Mouse (Mus musculus): ENCODE data around the gene Hspa14. TPM values are rescaled to one million over a fixed set of nuclear protein-coding genes. Genes with fewer than 3 reads are reported as not detected.

The Hspa14 gene
- polyA plus RNA-seq, 1 experiment: 16.9 TPM

- H3K27me3 ChIP-seq (ENCODE audit: control insufficient read depth, insufficient read depth, low read length): no peaks in the 10 kb centered on the region
- no peaks in the 10 kb centered on the region for H3K4me1 ChIP-seq (ENCODE audit: control insufficient read depth, insufficient read depth, low read length)
- H3K27ac ChIP-seq (ENCODE audit: control insufficient read depth, insufficient read depth, low read depth, low read length): no peak overlapping the region
- H3K36me3 ChIP-seq (ENCODE audit: control insufficient read depth, insufficient read depth, low read length): peaks cover 1% of the 10 kb centered on the region
- H3K4me3 ChIP-seq (ENCODE audit: control insufficient read depth, low read depth, low read length): no peak overlapping the region
- TF ChIP-seq CTCF (IDR thresholded peaks at IDR 0.05; ENCODE audit: control insufficient read depth, insufficient read depth, insufficient replicate concordance, low read depth, low read length) (no peak), POLR2A (IDR thresholded peaks at IDR 0.05; ENCODE audit: control insufficient read depth, low read depth, low read length) (no peak)
These were observed 11.7 kb downstream of the Hspa14 start for GRCm38 (mm10) chr2:3500886-3501285.

DNA sequence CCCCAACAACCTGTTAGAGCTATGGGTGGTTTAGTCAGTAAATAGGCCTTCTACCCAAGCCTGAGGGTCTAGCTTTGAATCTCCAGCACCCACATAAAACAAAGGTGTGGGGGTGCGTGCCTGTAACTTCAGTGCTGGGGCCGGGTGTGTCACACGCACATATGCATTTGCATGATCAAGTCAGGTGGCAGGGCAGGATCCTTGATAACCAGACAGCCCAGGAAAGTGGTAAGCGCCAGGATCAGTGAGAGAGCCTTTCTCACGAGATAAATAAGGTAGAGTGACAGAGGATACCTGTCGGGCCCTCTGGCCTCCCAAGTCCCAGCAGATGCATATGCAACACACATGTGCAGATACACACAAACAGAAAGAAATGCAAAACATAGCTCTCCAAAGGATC lies 13.1 kb downstream of the Hspa14 start:
- Histone ChIP-seq H3K36me3 (ENCODE audit: control insufficient read depth, insufficient read depth, low read length) (peaks cover 1% of the 10 kb centered on the region), H3K27me3 (ENCODE audit: control insufficient read depth, insufficient read depth, low read length) (no peaks in the 10 kb centered on the region), H3K27ac (ENCODE audit: control insufficient read depth, insufficient read depth, low read depth, low read length) (no peak overlapping the region), H3K4me1 (ENCODE audit: control insufficient read depth, insufficient read depth, low read length) (no peaks in the 10 kb centered on the region), H3K4me3 (ENCODE audit: control insufficient read depth, low read depth, low read length) (no peak overlapping the region)
- TF ChIP-seq POLR2A (IDR thresholded peaks at IDR 0.05; ENCODE audit: control insufficient read depth, low read depth, low read length) (no peak), CTCF (IDR thresholded peaks at IDR 0.05; ENCODE audit: control insufficient read depth, insufficient read depth, insufficient replicate concordance, low read depth, low read length) (no peak)

DNA sequence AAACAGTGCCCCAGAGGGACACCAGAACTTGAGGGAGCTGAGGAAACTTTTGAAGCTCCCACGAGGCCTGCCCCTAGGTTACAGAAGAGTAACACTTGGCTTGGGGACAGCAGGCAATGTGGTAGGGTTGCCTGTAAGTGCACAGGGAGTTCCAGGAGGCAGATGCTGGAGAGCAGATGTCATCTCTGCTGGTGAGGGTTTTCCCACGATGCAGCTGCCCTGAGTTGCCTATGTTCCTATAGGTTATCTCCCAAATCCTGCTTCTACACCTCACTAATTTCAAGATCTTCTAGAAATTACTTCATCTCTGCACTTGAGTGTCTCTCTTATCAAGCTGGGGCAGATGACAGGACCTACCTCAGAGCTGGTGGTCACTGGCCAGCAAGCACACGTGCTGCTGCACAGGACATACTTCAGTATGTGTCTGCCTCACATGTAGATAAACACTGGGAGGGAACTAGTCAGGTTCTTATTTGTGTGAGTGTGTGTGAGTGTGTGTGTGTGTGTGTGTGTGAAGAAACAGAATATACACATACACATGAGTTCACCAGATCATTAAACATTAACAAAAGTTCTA lies 18.7 kb downstream of the Hspa14 start:
- TF ChIP-seq POLR2A (IDR thresholded peaks at IDR 0.05; ENCODE audit: control insufficient read depth, low read depth, low read length) (no peak), CTCF (IDR thresholded peaks at IDR 0.05; ENCODE audit: control insufficient read depth, insufficient read depth, insufficient replicate concordance, low read depth, low read length) (no peak)
- Histone ChIP-seq H3K4me1 (ENCODE audit: control insufficient read depth, insufficient read depth, low read length) (no peaks in the 10 kb centered on the region), H3K27me3 (ENCODE audit: control insufficient read depth, insufficient read depth, low read length) (no peaks in the 10 kb centered on the region), H3K36me3 (ENCODE audit: control insufficient read depth, insufficient read depth, low read length) (no peaks in the 10 kb centered on the region; the same call in none of the 2 replicates), H3K4me3 (ENCODE audit: control insufficient read depth, low read depth, low read length) (no peak overlapping the region), H3K27ac (ENCODE audit: control insufficient read depth, insufficient read depth, low read depth, low read length) (no peak overlapping the region)

DNA sequence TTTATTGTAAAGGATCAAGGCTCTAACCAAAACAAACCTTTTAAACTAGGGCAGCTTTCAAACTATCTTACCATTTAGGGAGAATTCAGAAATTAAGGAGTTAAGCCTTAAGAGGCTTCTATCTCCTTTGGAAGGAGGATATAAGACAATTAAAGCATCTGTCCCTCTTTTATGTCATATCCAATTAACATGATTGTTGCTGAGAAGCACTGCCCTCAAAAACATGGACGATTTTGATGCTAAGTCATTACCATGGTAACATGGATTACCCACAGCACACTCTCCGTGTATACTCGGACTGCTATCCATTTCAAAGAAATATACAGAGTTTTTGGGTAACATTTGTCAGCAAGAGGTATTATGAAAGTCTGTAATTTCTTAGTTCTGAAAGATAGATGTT lies 22.8 kb downstream of the Hspa14 start:
- H3K4me1 ChIP-seq (ENCODE audit: control insufficient read depth, insufficient read depth, low read length): no peaks in the 10 kb centered on the region
- H3K27me3 ChIP-seq (ENCODE audit: control insufficient read depth, insufficient read depth, low read length): no peaks in the 10 kb centered on the region
- H3K36me3 ChIP-seq (ENCODE audit: control insufficient read depth, insufficient read depth, low read length): no peaks in the 10 kb centered on the region
- H3K4me3 ChIP-seq (ENCODE audit: control insufficient read depth, low read depth, low read length): no peak overlapping the region
- H3K27ac ChIP-seq (ENCODE audit: control insufficient read depth, insufficient read depth, low read depth, low read length): no peak overlapping the region
- TF ChIP-seq CTCF (IDR thresholded peaks at IDR 0.05; ENCODE audit: control insufficient read depth, insufficient read depth, insufficient replicate concordance, low read depth, low read length): no peak
- TF ChIP-seq POLR2A (IDR thresholded peaks at IDR 0.05; ENCODE audit: control insufficient read depth, low read depth, low read length): no peak

GRCm38 (mm10) chr2:3480239-3480638 lies 32.4 kb downstream of the Hspa14 start:
- H3K27ac ChIP-seq (ENCODE audit: control insufficient read depth, insufficient read depth, low read depth, low read length): no peak overlapping the region
- H3K4me1 ChIP-seq (ENCODE audit: control insufficient read depth, insufficient read depth, low read length): no peaks in the 10 kb centered on the region; the same call in 1 of the 2 replicates
- no peaks in the 10 kb centered on the region for H3K27me3 ChIP-seq (ENCODE audit: control insufficient read depth, insufficient read depth, low read length)
- no peak for TF ChIP-seq CTCF (IDR thresholded peaks at IDR 0.05; ENCODE audit: control insufficient read depth, insufficient read depth, insufficient replicate concordance, low read depth, low read length)
- TF ChIP-seq POLR2A (IDR thresholded peaks at IDR 0.05; ENCODE audit: control insufficient read depth, low read depth, low read length): no peak
- no peak overlapping the region for H3K4me3 ChIP-seq (ENCODE audit: control insufficient read depth, low read depth, low read length)
- H3K36me3 ChIP-seq (ENCODE audit: control insufficient read depth, insufficient read depth, low read length): no peaks in the 10 kb centered on the region

DNA sequence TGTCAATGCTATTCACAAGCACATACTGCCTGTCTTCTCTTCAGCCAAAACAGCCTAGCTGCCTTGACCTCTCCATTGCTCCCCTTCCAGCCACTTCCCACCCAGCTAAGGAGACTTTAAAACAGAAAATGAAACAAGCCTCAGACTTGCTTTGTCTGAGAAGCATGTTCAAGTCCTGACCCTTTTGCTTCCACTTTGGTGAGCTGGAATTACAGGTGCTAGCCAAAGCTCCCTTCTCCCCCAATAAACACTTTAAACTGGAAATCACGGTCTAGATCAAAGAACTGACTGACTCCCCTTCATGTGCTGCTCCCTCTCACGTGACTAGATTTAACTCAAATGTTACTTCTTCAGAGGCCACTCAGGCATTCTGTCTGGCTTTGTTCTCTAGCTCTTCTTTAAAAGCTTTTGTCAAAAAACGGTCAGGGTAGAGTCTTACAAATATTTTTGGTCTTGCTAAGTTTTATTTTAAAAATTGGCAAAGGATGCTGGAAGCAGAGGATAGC lies 36.8 kb downstream of the Hspa14 start:
- peak overlapping the region; percentile 94 for H3K4me3 ChIP-seq (ENCODE audit: control insufficient read depth, low read depth, low read length)
- H3K36me3 ChIP-seq (ENCODE audit: control insufficient read depth, insufficient read depth, low read length): no peaks in the 10 kb centered on the region
- H3K4me1 ChIP-seq (ENCODE audit: control insufficient read depth, insufficient read depth, low read length): no peaks in the 10 kb centered on the region; the same call in none of the 2 replicates
- TF ChIP-seq POLR2A (IDR thresholded peaks at IDR 0.05; ENCODE audit: control insufficient read depth, low read depth, low read length) (no peak), CTCF (IDR thresholded peaks at IDR 0.05; ENCODE audit: control insufficient read depth, insufficient read depth, insufficient replicate concordance, low read depth, low read length) (no peak)
- H3K27me3 ChIP-seq (ENCODE audit: control insufficient read depth, insufficient read depth, low read length): no peaks in the 10 kb centered on the region
- peak overlapping the region; percentile 94 for H3K27ac ChIP-seq (ENCODE audit: control insufficient read depth, insufficient read depth, low read depth, low read length)

GRCm38 (mm10) chr2:3474861-3475283 lies 37.7 kb downstream of the Hspa14 start, which contains the start of gene Suv39h2:
TSS of gene Suv39h2 (minus strand) at chr2:3475031.
- H3K27ac ChIP-seq (ENCODE audit: control insufficient read depth, insufficient read depth, low read depth, low read length): peak within 1 kb of the TSS; percentile 94
- H3K4me1 ChIP-seq (ENCODE audit: control insufficient read depth, insufficient read depth, low read length): no peaks in the 10 kb centered on the region; the same call in none of the 2 replicates
- H3K4me3 ChIP-seq (ENCODE audit: control insufficient read depth, low read depth, low read length): peak within 1 kb of the TSS; percentile 94
- no peaks in the 10 kb centered on the region for H3K36me3 ChIP-seq (ENCODE audit: control insufficient read depth, insufficient read depth, low read length)
- H3K27me3 ChIP-seq (ENCODE audit: control insufficient read depth, insufficient read depth, low read length): no peaks in the 10 kb centered on the region
- TF ChIP-seq CTCF (IDR thresholded peaks at IDR 0.05; ENCODE audit: control insufficient read depth, insufficient read depth, insufficient replicate concordance, low read depth, low read length) (no peak), POLR2A (IDR thresholded peaks at IDR 0.05; ENCODE audit: control insufficient read depth, low read depth, low read length) (peak; percentile 96)

Measured in testis, adult 2 months (tissue).